Mouse (Mus musculus): Measurements from ENCODE around the gene Gp1bb. TPM values are rescaled to one million over a fixed set of nuclear protein-coding genes. Genes with fewer than 3 reads are reported as not detected.

The Gp1bb gene
- polyA plus RNA-seq, 1 experiment from 2014 or later: 3.2 TPM

DNA sequence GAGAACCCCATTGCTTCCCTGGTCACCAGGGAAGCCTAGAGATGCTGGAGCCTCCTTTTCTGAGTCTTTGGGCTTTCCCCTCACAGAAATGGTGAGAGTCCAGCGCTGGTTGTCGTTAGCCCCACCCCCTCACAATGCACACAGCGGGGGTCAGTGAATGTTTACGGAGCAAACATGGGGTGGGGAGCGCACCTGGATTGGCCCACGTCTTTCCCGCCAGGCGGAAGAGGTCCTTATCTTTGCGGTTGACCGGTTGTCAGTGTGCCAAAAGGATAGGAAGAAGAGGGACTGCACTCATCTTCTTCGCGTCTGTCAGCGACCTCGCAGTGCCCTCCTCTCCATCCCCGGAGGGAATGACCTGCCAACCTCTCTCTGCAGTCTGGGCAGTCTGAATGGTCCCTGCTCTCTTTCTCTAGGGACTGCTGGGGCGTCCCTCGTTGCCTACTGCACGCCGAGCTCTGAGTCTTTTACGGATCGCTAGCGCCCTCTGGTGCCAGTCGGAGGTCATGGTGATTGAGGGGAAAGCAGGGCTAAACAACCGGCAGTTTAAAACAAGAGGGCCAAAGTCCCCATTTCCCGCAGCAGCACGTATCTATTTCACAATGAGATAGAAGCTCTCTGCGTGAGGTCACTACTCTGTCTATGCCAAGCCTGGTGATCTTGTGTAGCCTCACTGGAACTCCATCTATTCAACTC, 4.7 kb downstream of the Gp1bb start:
- H3K4me1 ChIP-seq: peaks cover 33% of the 10 kb centered on the region
- 3% methylated on average over 27 of the region's 27 CpGs for WGBS
- peak; percentile 88 for DNase-seq (ENCODE audit: extremely low spot score, low spot score)
- peaks cover 6% of the 10 kb centered on the region for H3K36me3 ChIP-seq (replicated peaks)
- H3K27ac ChIP-seq: peak overlapping the region; percentile 35; the same call in 1 of the 2 replicates
- peaks cover 97% of the 10 kb centered on the region for H3K27me3 ChIP-seq (ENCODE audit: poor library complexity, severe bottlenecking)
- H3K4me3 ChIP-seq: peak overlapping the region; percentile 29
- no peaks in the 10 kb centered on the region for H3K9me3 ChIP-seq

DNA sequence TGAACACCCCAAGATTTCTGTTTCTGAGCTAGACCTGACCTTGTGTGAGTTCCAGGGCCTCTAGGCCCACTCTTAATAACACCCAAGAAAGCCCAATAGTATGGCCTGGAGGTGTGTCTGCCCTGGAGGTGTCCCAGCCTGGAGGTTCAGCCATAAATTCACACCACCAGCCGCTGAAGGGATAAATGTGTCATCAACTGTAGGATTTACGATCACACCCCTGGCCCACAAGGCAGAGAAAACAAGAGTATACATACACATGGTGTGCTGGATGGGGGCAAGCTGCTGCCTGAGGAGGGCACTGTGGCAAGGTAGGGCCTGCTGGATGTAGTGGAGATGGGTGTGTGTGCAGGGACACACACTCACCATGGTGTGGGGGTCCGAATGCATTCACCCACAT, 8.9 kb downstream of the Gp1bb start:
- Histone ChIP-seq H3K27ac (no peak overlapping the region), H3K27me3 (ENCODE audit: poor library complexity, severe bottlenecking) (peaks cover 96% of the 10 kb centered on the region), H3K4me3 (no peak overlapping the region), H3K4me1 (peaks cover 43% of the 10 kb centered on the region), H3K9me3 (no peaks in the 10 kb centered on the region), H3K36me3 (replicated peaks) (no peaks in the 10 kb centered on the region)
- 95% methylated on average over 3 of the region's 3 CpGs for WGBS
- no peak for DNase-seq (ENCODE audit: extremely low spot score, low spot score)

DNA sequence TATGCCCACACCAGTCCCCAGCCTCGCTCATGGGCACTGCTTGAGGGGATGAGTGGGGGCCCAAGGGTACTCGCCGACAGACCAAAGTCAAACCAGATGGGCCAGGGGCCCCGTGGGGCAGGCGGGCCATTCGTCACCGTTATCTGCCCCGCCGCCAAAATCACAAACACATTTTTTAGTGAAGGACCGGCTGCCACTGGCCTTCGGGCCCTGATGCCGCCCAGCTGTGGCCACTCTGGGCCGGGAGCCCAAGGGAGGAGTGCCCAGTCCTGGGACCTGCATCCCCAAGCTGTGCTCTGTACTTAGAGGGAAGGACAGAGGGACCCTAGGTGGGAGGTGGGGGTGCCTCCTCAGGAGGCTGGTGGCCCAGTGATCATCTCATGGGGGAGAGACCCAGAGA, 10.5 kb downstream of the Gp1bb start:
- no peak for DNase-seq (ENCODE audit: extremely low spot score, low spot score)
- Histone ChIP-seq H3K4me1 (peaks cover 41% of the 10 kb centered on the region), H3K36me3 (replicated peaks) (no peaks in the 10 kb centered on the region), H3K27ac (peak overlapping the region; percentile 68), H3K27me3 (ENCODE audit: poor library complexity, severe bottlenecking) (peaks cover 93% of the 10 kb centered on the region), H3K9me3 (no peaks in the 10 kb centered on the region), H3K4me3 (no peak overlapping the region)
- 84% methylated on average over 13 of the region's 13 CpGs for WGBS

DNA sequence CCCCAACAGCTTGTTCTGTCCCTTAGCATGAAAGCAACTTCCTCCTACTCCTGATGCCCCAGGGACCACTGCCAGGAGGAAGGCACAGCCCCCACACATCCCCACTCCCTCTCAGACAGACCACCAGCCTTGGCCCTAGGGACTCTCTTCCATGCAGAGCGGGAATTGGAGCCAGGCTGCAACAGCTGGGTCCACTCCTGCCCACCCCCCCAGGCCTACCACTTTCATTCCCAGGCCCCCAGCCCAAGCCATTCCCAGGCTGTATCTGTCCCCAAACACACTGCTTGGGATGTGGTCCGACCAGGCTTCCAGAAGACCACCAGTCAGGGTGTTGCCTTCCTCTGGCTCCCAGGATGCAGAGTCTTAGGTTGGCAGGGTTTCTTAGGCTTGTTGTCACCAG, 13.1 kb downstream of the Gp1bb start:
- WGBS: 67% methylated on average over 2 of the region's 2 CpGs
- H3K4me1 ChIP-seq: peaks cover 47% of the 10 kb centered on the region
- no peak overlapping the region for H3K27ac ChIP-seq
- peaks cover 82% of the 10 kb centered on the region for H3K27me3 ChIP-seq (ENCODE audit: poor library complexity, severe bottlenecking)
- H3K9me3 ChIP-seq: no peaks in the 10 kb centered on the region
- H3K36me3 ChIP-seq (replicated peaks): no peaks in the 10 kb centered on the region
- H3K4me3 ChIP-seq: no peak overlapping the region
- no peak for DNase-seq (ENCODE audit: extremely low spot score, low spot score)

DNA sequence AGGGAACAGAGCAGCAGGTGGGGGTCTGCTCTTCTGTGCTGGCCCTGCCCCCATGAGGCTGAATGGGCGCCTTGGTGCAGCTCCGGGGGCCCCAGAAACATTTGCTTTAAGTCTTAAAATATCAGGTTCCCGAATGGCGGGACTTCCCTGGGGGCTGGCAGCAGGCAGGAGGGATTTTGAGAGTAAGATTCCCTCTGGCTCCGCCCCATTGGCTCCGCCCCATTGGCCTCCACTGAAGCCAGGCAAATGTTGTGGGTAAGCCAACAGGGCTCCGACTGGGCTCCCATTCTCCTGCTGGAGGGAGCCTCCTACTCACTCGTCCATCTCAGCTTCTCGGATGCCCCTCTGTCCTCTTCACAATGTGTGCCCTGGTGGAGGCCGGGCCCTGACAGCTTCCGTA, 14.0 kb downstream of the Gp1bb start:
- H3K4me1 ChIP-seq: peaks cover 50% of the 10 kb centered on the region
- peaks cover 74% of the 10 kb centered on the region for H3K27me3 ChIP-seq (ENCODE audit: poor library complexity, severe bottlenecking)
- whole genome bisulfite sequencing: 5% methylated on average over 11 of the region's 11 CpGs
- H3K27ac ChIP-seq: no peak overlapping the region
- no peak for DNase-seq (ENCODE audit: extremely low spot score, low spot score)
- H3K9me3 ChIP-seq: no peaks in the 10 kb centered on the region
- no peaks in the 10 kb centered on the region for H3K36me3 ChIP-seq (replicated peaks)
- peak overlapping the region; percentile 36 for H3K4me3 ChIP-seq

DNA sequence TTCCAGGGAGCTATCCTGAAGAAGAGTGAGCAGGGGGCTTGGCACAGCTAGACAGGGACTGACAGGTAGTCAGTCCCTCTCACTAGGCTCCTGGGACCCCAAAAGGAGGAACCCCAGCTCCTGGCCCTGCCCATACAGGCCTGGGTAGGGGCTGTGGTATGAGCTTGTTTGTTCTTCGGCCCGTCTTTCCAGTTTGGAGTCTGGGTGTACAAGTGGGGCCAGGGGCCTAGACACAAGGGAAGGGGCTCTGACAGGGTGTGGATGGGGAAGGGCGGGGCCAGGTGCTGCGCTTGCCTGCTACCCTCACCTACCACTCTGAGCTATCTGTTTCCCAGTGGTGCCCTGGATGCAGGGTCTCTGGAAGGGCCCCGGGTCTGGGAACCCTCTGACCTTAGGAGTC, 16.5 kb downstream of the Gp1bb start:
- no peak overlapping the region for H3K27ac ChIP-seq
- no peaks in the 10 kb centered on the region for H3K9me3 ChIP-seq
- DNase-seq (ENCODE audit: extremely low spot score, low spot score): no peak
- WGBS: 81% methylated on average over 5 of the region's 5 CpGs
- no peak overlapping the region for H3K4me3 ChIP-seq
- H3K4me1 ChIP-seq: peaks cover 49% of the 10 kb centered on the region
- peaks cover 54% of the 10 kb centered on the region for H3K27me3 ChIP-seq (ENCODE audit: poor library complexity, severe bottlenecking)
- no peaks in the 10 kb centered on the region for H3K36me3 ChIP-seq (replicated peaks)

DNA sequence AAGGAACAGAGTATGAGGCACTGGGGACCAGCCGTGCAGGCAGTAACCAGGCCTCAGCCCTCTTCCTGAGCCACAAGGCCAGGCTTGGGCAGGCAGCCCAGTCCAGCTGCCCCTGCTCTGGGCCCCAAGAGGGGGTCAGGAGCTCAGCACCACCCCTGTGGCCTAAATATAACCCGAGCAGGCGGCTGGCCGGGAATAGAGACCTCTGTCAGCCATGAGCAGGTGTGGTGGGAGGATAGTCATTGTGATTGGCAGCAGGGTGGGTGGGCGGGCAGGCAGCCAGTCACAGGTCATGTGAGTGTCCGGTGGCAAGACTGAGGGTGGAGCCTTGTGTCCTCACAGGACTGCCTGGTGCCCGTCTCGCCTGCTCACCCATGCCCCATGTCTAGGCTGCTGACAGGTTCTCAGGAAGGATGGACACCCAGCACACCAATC, 17.9 kb downstream of the Gp1bb start:
- no peak overlapping the region for H3K4me3 ChIP-seq
- DNase-seq (ENCODE audit: extremely low spot score, low spot score): no peak
- no peaks in the 10 kb centered on the region for H3K9me3 ChIP-seq
- WGBS: 70% methylated on average over 8 of the region's 8 CpGs
- no peaks in the 10 kb centered on the region for H3K36me3 ChIP-seq (replicated peaks)
- peaks cover 42% of the 10 kb centered on the region for H3K4me1 ChIP-seq
- peaks cover 48% of the 10 kb centered on the region for H3K27me3 ChIP-seq (ENCODE audit: poor library complexity, severe bottlenecking)
- H3K27ac ChIP-seq: peak overlapping the region; percentile 60; the same call in 1 of the 2 replicates

DNA sequence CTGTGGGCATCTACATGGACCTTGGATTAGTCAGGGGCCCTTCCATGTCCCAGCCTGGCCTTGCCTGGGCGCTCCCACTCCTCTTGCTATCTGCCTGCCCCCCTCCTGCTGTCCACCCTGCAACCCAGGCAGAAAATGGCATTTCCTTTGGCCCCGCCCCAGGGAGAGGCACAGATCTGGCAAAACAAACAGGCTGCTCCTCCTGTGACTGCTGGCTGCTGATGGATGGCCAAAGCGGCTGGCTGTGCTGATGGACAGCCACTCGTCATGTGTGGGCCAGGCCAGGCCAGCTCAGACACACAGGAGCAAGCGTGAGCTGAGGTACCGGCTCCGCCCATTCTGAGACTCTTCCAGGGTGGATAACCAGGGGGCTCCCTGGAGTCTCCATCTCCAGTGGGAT, 20.8 kb downstream of the Gp1bb start:
- Histone ChIP-seq H3K27me3 (ENCODE audit: poor library complexity, severe bottlenecking) (peaks cover 34% of the 10 kb centered on the region), H3K36me3 (replicated peaks) (no peaks in the 10 kb centered on the region), H3K4me1 (peaks cover 32% of the 10 kb centered on the region), H3K27ac (peak overlapping the region; percentile 54; the same call in 1 of the 2 replicates), H3K4me3 (no peak overlapping the region), H3K9me3 (no peaks in the 10 kb centered on the region)
- WGBS: 61% methylated on average over 7 of the region's 7 CpGs
- DNase-seq (ENCODE audit: extremely low spot score, low spot score): no peak

DNA sequence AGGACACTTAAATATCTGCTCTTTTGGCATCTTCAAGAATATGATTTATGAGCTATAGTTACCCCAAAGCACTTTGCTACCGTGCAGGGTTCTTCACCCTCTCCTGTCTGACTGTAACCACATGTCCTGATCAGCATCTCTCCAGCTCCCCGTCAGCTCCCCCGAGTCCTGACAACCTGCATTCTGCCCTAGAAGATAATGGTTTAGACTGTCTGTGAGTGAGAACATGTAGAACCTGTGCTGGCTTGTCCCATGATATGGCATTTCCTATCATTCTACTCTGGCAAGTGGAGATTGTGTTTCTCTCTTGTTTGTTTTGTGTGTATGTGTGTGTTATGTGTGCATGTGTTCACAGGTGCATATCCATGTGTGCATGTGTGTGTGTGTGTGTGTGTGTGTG, 24.2 kb downstream of the Gp1bb start:
- Histone ChIP-seq H3K36me3 (replicated peaks) (no peaks in the 10 kb centered on the region), H3K9me3 (no peaks in the 10 kb centered on the region), H3K27me3 (ENCODE audit: poor library complexity, severe bottlenecking) (peaks cover 57% of the 10 kb centered on the region), H3K4me3 (no peak overlapping the region), H3K27ac (no peak overlapping the region), H3K4me1 (peaks cover 31% of the 10 kb centered on the region)
- 85% methylated on average over 3 of the region's 3 CpGs for WGBS
- no peak for DNase-seq (ENCODE audit: extremely low spot score, low spot score)

DNA sequence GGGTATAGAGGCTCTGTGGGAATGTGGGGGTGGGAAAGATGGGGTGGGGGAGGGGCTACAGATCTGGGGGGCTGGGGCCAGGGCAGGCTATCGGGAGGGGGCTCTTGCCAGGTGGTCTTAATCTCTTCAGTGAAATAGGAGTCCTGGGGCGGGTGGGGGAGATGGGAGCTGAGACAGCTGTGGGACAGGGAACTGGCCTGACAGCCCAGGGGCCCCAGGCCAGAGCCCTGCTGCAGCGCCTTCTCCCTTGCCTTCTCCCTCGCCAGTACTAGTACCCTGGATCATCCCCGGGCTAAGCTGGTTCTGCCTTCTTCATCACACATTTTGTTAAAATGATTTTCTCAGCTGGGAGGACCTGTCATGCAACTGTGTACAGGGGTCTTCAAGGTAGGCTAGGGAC, 25.9 kb downstream of the Gp1bb start:
- Histone ChIP-seq H3K27ac (no peak overlapping the region), H3K27me3 (ENCODE audit: poor library complexity, severe bottlenecking) (peaks cover 70% of the 10 kb centered on the region), H3K4me1 (peaks cover 26% of the 10 kb centered on the region), H3K36me3 (replicated peaks) (no peaks in the 10 kb centered on the region), H3K4me3 (no peak overlapping the region), H3K9me3 (no peaks in the 10 kb centered on the region)
- DNase-seq (ENCODE audit: extremely low spot score, low spot score): no peak
- 44% methylated on average over 5 of the region's 5 CpGs for WGBS

DNA sequence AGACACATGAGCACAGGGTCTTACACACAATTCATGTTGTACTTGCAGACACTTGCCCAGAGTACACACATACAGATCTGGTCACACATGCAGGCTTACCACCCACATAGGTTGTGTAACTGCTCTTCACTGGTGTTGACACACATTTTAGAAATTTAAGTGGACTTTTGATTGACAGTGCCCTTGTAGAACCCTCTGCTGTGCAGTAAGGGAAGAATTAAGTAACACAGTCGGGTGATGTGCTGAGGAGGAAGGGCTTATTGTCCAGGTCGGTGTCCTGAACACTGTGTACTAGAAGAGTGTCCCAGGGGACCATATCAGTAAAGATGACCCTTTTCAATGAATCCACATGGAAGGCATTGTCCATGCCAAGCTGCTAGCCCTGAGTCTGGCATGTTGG, 28.3 kb downstream of the Gp1bb start:
- Histone ChIP-seq H3K4me3 (no peak overlapping the region), H3K36me3 (replicated peaks) (no peaks in the 10 kb centered on the region), H3K4me1 (peaks cover 38% of the 10 kb centered on the region), H3K27ac (no peak overlapping the region), H3K27me3 (ENCODE audit: poor library complexity, severe bottlenecking) (peaks cover 85% of the 10 kb centered on the region), H3K9me3 (no peaks in the 10 kb centered on the region)
- 82% methylated on average over 2 of the region's 2 CpGs for WGBS
- DNase-seq (ENCODE audit: extremely low spot score, low spot score): no peak

DNA sequence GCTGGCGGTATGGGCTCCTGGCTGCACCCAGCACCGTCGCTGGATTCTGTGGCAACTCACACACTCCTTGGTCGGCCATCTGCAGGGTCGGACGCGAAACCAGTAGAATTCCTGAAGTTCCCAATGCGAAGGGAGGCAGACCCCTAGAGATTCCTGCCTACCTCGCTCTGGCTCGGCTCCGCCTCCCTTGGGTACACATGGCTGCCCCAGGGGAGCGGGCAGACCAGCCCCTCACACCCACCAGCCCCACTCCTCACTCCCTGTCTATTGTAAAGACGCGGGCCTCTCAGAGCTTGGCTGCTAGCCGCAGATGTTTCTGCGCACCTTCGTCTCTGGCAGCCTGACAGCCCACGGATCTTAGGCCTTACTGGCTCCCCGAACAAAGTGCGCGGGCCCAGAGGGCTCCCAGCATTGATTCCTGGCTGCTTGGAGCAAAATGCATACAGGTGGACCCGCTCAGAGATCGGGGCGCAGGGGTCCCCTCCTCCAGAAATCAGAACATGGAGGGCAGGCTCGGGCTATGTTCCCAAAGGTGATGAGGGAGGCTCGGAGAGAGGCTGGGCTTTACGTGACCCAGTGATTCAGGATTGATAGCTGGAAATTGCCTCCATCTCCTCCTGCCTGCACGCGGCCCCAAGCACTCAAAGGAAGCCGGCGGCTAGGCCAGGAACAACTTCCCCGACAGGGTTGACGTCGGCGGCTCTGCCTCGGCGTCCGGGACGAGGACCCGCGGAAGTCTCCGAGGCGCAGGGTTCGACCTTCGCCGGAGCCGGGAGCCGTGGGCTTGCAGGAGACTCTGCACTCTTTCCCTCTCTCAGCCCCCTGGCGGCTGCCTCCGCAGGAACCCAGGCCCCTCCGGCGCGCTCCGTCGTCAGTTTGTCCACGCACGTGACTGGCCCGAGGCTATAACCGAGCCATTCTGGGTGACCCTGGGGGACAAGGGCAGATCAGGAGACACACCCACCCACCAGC, 30.9 kb downstream of the Gp1bb start:
- H3K4me3 ChIP-seq: peak overlapping the region; percentile 31
- under 1% methylated on average over 59 of the region's 59 CpGs for WGBS
- H3K4me1 ChIP-seq: peaks cover 54% of the 10 kb centered on the region
- peak; percentile 46 for DNase-seq (ENCODE audit: extremely low spot score, low spot score)
- H3K27me3 ChIP-seq (ENCODE audit: poor library complexity, severe bottlenecking): peaks cover 99% of the 10 kb centered on the region
- 0 out of 2 replicates have a peak overlapping the region, but pooled peaks have one; percentile 4 for H3K27ac ChIP-seq
- H3K36me3 ChIP-seq (replicated peaks): no peaks in the 10 kb centered on the region
- H3K9me3 ChIP-seq: no peaks in the 10 kb centered on the region

All from forebrain, embryonic 10.5 days (tissue).